Mouse (Mus musculus): ENCODE measurements around the gene Catsper2.

The Catsper2 gene

GRCm38 (mm10) chr2:121413387-121414042, at the start of gene Catsper2, which contains the start of gene Pdia3:
TSS of gene Catsper2 (minus strand) at chr2:121413792.
TSS of gene Pdia3 (plus strand) at chr2:121413775.
- peak; percentile 96 to 97 for DNase-seq (ENCODE audit: low spot score in 2 of 2)

GRCm38 (mm10) chr2:121460071-121460470, 46.5 kb upstream of the Catsper2 start:
- DNase-seq (ENCODE audit: low spot score in 2 of 2), result no peak

- peak; percentile 77 to 79 for DNase-seq (ENCODE audit: low spot score in 2 of 2)
Measured at GRCm38 (mm10) chr2:121456692-121457642, 43.4 kb upstream of the Catsper2 start, which contains the start of gene Serinc4. TSS of gene Serinc4 (minus strand) at chr2:121456781.

- no peak for DNase-seq (ENCODE audit: low spot score in 2 of 2)
Measured at GRCm38 (mm10) chr2:121455534-121455933, 41.9 kb upstream of the Catsper2 start.

- no peak for DNase-seq (ENCODE audit: low spot score in 2 of 2)
Measured at GRCm38 (mm10) chr2:121453917-121454316, 40.3 kb upstream of the Catsper2 start.

GRCm38 (mm10) chr2:121452990-121453389, 39.4 kb upstream of the Catsper2 start, which contains the start of gene Hypk:
TSS of gene Hypk (plus strand) at chr2:121453290.
- DNase-seq (ENCODE audit: low spot score in 2 of 2), result no peak

GRCm38 (mm10) chr2:121452361-121452760, 38.8 kb upstream of the Catsper2 start:
- no peak for DNase-seq (ENCODE audit: low spot score in 2 of 2)

- peak; percentile 40 to 49 for DNase-seq (ENCODE audit: low spot score in 2 of 2)
Measured at GRCm38 (mm10) chr2:121450093-121450492, 36.5 kb upstream of the Catsper2 start.

GRCm38 (mm10) chr2:121449545-121450011, 36.0 kb upstream of the Catsper2 start:
- peak in 1 of 2 experiments; percentile 44 for DNase-seq (ENCODE audit: low spot score in 2 of 2)

GRCm38 (mm10) chr2:121448739-121449535, 35.3 kb upstream of the Catsper2 start, which contains the start of gene Serf2:
TSS of gene Serf2 (plus strand) at chr2:121449195.
- peak; percentile 100 for DNase-seq (ENCODE audit: low spot score in 2 of 2)

- peak; percentile 50 to 67 for DNase-seq (ENCODE audit: low spot score in 2 of 2)
Measured at GRCm38 (mm10) chr2:121448136-121448535, 34.5 kb upstream of the Catsper2 start.

- no peak for DNase-seq (ENCODE audit: low spot score in 2 of 2)
Measured at GRCm38 (mm10) chr2:121447006-121447405, 33.4 kb upstream of the Catsper2 start.

GRCm38 (mm10) chr2:121446506-121446905, 32.9 kb upstream of the Catsper2 start:
- no peak for DNase-seq (ENCODE audit: low spot score in 2 of 2)

- no peak for DNase-seq (ENCODE audit: low spot score in 2 of 2)
Measured at GRCm38 (mm10) chr2:121445117-121445516, 31.5 kb upstream of the Catsper2 start.

GRCm38 (mm10) chr2:121444178-121444577, 30.6 kb upstream of the Catsper2 start, which contains the start of gene Ell3:
TSS of gene Ell3 (minus strand) at chr2:121444278.
- DNase-seq (ENCODE audit: low spot score in 2 of 2), result no peak

GRCm38 (mm10) chr2:121443068-121443349, 29.4 kb upstream of the Catsper2 start:
- DNase-seq (ENCODE audit: low spot score in 2 of 2), result no peak

GRCm38 (mm10) chr2:121442259-121443067, 28.9 kb upstream of the Catsper2 start:
- peak; percentile 47 to 63 for DNase-seq (ENCODE audit: low spot score in 2 of 2)

- DNase-seq (ENCODE audit: low spot score in 2 of 2), result no peak
Measured at GRCm38 (mm10) chr2:121441800-121442199, 28.2 kb upstream of the Catsper2 start.

- no peak for DNase-seq (ENCODE audit: low spot score in 2 of 2)
Measured at GRCm38 (mm10) chr2:121440834-121441605, 27.4 kb upstream of the Catsper2 start.

GRCm38 (mm10) chr2:121439746-121440145, 26.2 kb upstream of the Catsper2 start:
- no peak for DNase-seq (ENCODE audit: low spot score in 2 of 2)
